18 mouse cellular contexts compared by ENCODE assay signal in genomic region chr10:13171461-13171860, GRCm38 (mm10). TPM values are rescaled to one million over a fixed set of nuclear protein-coding genes. Genes with fewer than 3 reads are reported as not detected.
A peak's percentile ranks its signal among the peaks of the same experiment; 100 is the strongest.
DNase-seq lines count a peak whose midpoint lies in the region; ATAC-seq and TF ChIP-seq lines count a peak whose summit lies in the region.
"Had no signal": no experiment of that assay in that cellular context is flagged by ENCODE, and none has a peak within 500 bp of the region (broad histone marks: within the 10 kb centered on the region; RNA-seq: fewer than 3 reads in every experiment).

No protein-coding gene starts in this region.

- no peak overlapping the region for H3K4me3 ChIP-seq in heart, embryonic 14.5 days (ENCODE audit: control insufficient read depth in 1 of 2, insufficient read depth in 1 of 2, low read depth in 1 of 2, low read length in 2 of 2)
- no peak overlapping the region for H3K4me3 ChIP-seq in lung, embryonic 16.5 days (ENCODE audit: low read length)
- H3K4me3 ChIP-seq in lung, adult 2 months (replicated peaks; ENCODE audit: extremely low read depth, low read depth, low read length): no peak overlapping the region
- H3K4me3 ChIP-seq in embryonic fibroblast, embryonic 13.5 days (ENCODE audit: insufficient read depth, low read length): no peak overlapping the region
- H3K4me3 ChIP-seq in limb, embryonic 13.5 days: no peak overlapping the region
- H3K4me3 ChIP-seq: erythroblast, embryonic 14.5 days; myocyte had no signal

- H3K4me2 ChIP-seq in heart, embryonic 14.5 days (ENCODE audit: low read length): no peak overlapping the region
- no peak overlapping the region for H3K4me2 ChIP-seq in lung, embryonic 16.5 days (ENCODE audit: low read depth, low read length)
- peak overlapping the region; percentile 27; the same call in 1 of the 2 replicates for H3K4me2 ChIP-seq in limb, embryonic 13.5 days (replicated peaks)

- no peak for ATAC-seq in heart, embryonic 14.5 days (ENCODE audit: insufficient number of reproducible peaks, insufficient read depth, low FRiP score, low read depth)
- ATAC-seq in lung, embryonic 16.5 days (ENCODE audit: low read depth): peak; percentile 64
- ATAC-seq in limb, embryonic 13.5 days (ENCODE audit: low FRiP score, low read depth): no peak

- no peak overlapping the region for H3K9ac ChIP-seq in heart, embryonic 14.5 days (ENCODE audit: low read length)
- no peak overlapping the region for H3K9ac ChIP-seq in lung, embryonic 16.5 days (ENCODE audit: low read length)
- H3K9ac ChIP-seq in limb, embryonic 13.5 days: no peak overlapping the region

- no peaks in the 10 kb centered on the region for H3K9me3 ChIP-seq in heart, embryonic 14.5 days (ENCODE audit: control insufficient read depth, low read length)
- H3K9me3 ChIP-seq in lung, embryonic 16.5 days (ENCODE audit: control insufficient read depth, low read length): no peaks in the 10 kb centered on the region
- H3K9me3 ChIP-seq in limb, embryonic 13.5 days: no peaks in the 10 kb centered on the region
- H3K9me3 ChIP-seq: G1E had no signal

- H3K27ac ChIP-seq in heart, embryonic 14.5 days (replicated peaks in 1 of 2; ENCODE audit: control insufficient read depth in 1 of 2, insufficient read depth in 1 of 2, low read depth in 2 of 2, low read length in 2 of 2): peak overlapping the region; percentile 19 to 25; a peak in 2 of 4 replicates
- H3K27ac ChIP-seq in lung, embryonic 16.5 days (ENCODE audit: low read length): peak overlapping the region; percentile 78
- peak overlapping the region; percentile 86 for H3K27ac ChIP-seq in embryonic fibroblast, embryonic 13.5 days (ENCODE audit: insufficient read depth, low read length)
- H3K27ac ChIP-seq in limb, embryonic 13.5 days: peak overlapping the region; percentile 33; the same call in 1 of the 2 replicates

- no peak for DNase-seq in heart, postnatal 10 days
- no peak for DNase-seq in lung, adult 2 months
- DNase-seq in spleen, postnatal 4 days (ENCODE audit: low spot score in 2 of 2): no peak
- DNase-seq in adipocyte (ENCODE audit: low spot score): no peak
- DNase-seq: gastrocnemius, postnatal 25 days; kidney, postnatal 10 days; right cerebral cortex, postnatal 4 days had no signal

- H3K27me3 ChIP-seq in heart, embryonic 14.5 days (ENCODE audit: control insufficient read depth, insufficient read depth, low read length): no peaks in the 10 kb centered on the region
- no peaks in the 10 kb centered on the region for H3K27me3 ChIP-seq in lung, embryonic 16.5 days (ENCODE audit: control insufficient read depth, insufficient read depth, low read depth, low read length)
- no peaks in the 10 kb centered on the region for H3K27me3 ChIP-seq in limb, embryonic 13.5 days

- 55% methylated on average over 2 of the region's 2 CpGs for WGBS in heart, embryonic 14.5 days
- WGBS in lung, embryonic 16.5 days: 21% methylated on average over 2 of the region's 2 CpGs
- 40% methylated on average over 2 of the region's 2 CpGs for WGBS in lung, adult 2 months
- WGBS in limb, embryonic 13.5 days: 27% methylated on average over 2 of the region's 2 CpGs

- H3K4me1 ChIP-seq in heart, embryonic 14.5 days (ENCODE audit: control insufficient read depth in 2 of 2, insufficient read depth in 2 of 2, low read length in 2 of 2): peaks cover 17 to 22% of the 10 kb centered on the region in 2 experiments; a peak in 3 of 4 replicates
- peaks cover 23% of the 10 kb centered on the region for H3K4me1 ChIP-seq in lung, embryonic 16.5 days (replicated peaks; ENCODE audit: control insufficient read depth, insufficient read depth, low read length)
- no peaks in the 10 kb centered on the region; the same call in 1 of the 2 replicates for H3K4me1 ChIP-seq in lung, adult 2 months (ENCODE audit: control insufficient read depth, insufficient read depth, low read length)
- peaks cover 14% of the 10 kb centered on the region for H3K4me1 ChIP-seq in embryonic fibroblast, embryonic 13.5 days (ENCODE audit: control insufficient read depth, insufficient read depth, low read length)
- H3K4me1 ChIP-seq in limb, embryonic 13.5 days: peaks cover 43% of the 10 kb centered on the region

- TF ChIP-seq CTCF in lung, adult 2 months (IDR thresholded peaks at IDR 0.05; ENCODE audit: insufficient read depth, low read length): no peak
- no peak for TF ChIP-seq CTCF in embryonic fibroblast, embryonic 13.5 days (IDR thresholded peaks at IDR 0.05; ENCODE audit: borderline replicate concordance, insufficient read depth, low read length)

- H3K36me3 ChIP-seq in heart, embryonic 14.5 days (ENCODE audit: control insufficient read depth, insufficient read depth, low read length): peaks cover 7% of the 10 kb centered on the region; the same call in 1 of the 2 replicates
- peaks cover under 1% of the 10 kb centered on the region; the same call in 1 of the 2 replicates for H3K36me3 ChIP-seq in lung, embryonic 16.5 days (ENCODE audit: control insufficient read depth, insufficient read depth, low read length)
- peaks cover 6% of the 10 kb centered on the region for H3K36me3 ChIP-seq in limb, embryonic 13.5 days

- no peak for TF ChIP-seq POLR2A in lung, adult 2 months (IDR thresholded peaks at IDR 0.05; ENCODE audit: borderline replicate concordance, extremely low read depth, low read depth, low read length)
- no peak for TF ChIP-seq POLR2A in embryonic fibroblast, embryonic 13.5 days (IDR thresholded peaks at IDR 0.05; ENCODE audit: low read depth, low read length)

- intact Hi-C loops in heart, postnatal 10 days (cut with DNase I): no loop called here

RNA-seq across cellular contexts. Expression of gene Zc2hc1b, which starts 6.4 kb away (rescaled TPM):
- not detected in 2 replicates for polyA plus RNA-seq in heart, embryonic 14.5 days (2014; fragmentation: Nextera tagmentation; extraction: Ambion mirVana)
- not detected for total RNA-seq in heart, postnatal 10 days (2021)
- not detected in 2 replicates for polyA plus RNA-seq in lung, embryonic 16.5 days (2015; fragmentation: Nextera tagmentation; extraction: Ambion mirVana)
- not detected in 2 replicates for polyA plus RNA-seq in lung, adult 2 months (2012; rRNA removed)
- not detected in 2 replicates for polyA plus RNA-seq in embryonic fibroblast, embryonic 13.5 days (2011; ENCODE audit: insufficient read length, low read depth, missing spikeins)
- polyA plus RNA-seq in limb, embryonic 13.5 days (2015; fragmentation: Nextera tagmentation; extraction: Ambion mirVana): not detected in 2 replicates
- total RNA-seq: adrenal gland, postnatal 4 days; G1E; gastrocnemius, postnatal 25 days; hematopoietic stem cell, adult 5-6 weeks; layer of hippocampus, postnatal 14 days had no signal
- polyA plus RNA-seq: C2C12; erythroblast, embryonic 14.5 days; G1E; myocyte had no signal

RNA-seq across cellular contexts. Expression of gene Ltv1, which starts 21.5 kb away (rescaled TPM):
- 46.8 and 48.8 TPM in 2 replicates for polyA plus RNA-seq in heart, embryonic 14.5 days (2014; fragmentation: Nextera tagmentation; extraction: Ambion mirVana)
- 10 to 100 TPM; 24.9 to 28.2 TPM for total RNA-seq in heart, postnatal 10 days (2021)
- 54.9 and 63.4 TPM in 2 replicates for polyA plus RNA-seq in lung, embryonic 16.5 days (2015; fragmentation: Nextera tagmentation; extraction: Ambion mirVana)
- 7.3 and 12.2 TPM in 2 replicates for polyA plus RNA-seq in lung, adult 2 months (2012; rRNA removed)
- 35.7 and 45.9 TPM in 2 replicates for polyA plus RNA-seq in embryonic fibroblast, embryonic 13.5 days (2011; ENCODE audit: insufficient read length, low read depth, missing spikeins)
- polyA plus RNA-seq in limb, embryonic 13.5 days (2015; fragmentation: Nextera tagmentation; extraction: Ambion mirVana): 65.7 and 73.4 TPM in 2 replicates

Comparison
In these comparisons a context has a peak if more than half of its experiments do, and no peak if none do; other contexts are left out.
1. H3K27ac ChIP-seq: peak in every context shown above with its lines; median percentile 86 in embryonic fibroblast, embryonic 13.5 days; 78 in lung, embryonic 16.5 days; 33 in limb, embryonic 13.5 days; 22 in heart, embryonic 14.5 days.